Mouse (Mus musculus) spleen, adult 10 weeks (tissue): ENCODE data around the gene Tmem170. TPM values are rescaled to one million over a fixed set of nuclear protein-coding genes. Genes with fewer than 3 reads are reported as not detected.

Experiments
- polyA plus RNA-seq: library from polyadenylated mRNA; stranded (reverse); fragments of 350-450 nt; fragmentation: Illumina TruSeq; extraction: RNeasy Lipid Tissue Mini Kit (QIAGEN cat#74804); gene quantifications from one replicate; pipeline ENCODE4 v1.2.3, GENCODE M21; 2015; ENCODE audit warnings: low replicate concordance; ENCODE audit not compliant: insufficient read depth

Tmem170 gene
- 8.0 TPM for polyA plus RNA-seq

DNA sequence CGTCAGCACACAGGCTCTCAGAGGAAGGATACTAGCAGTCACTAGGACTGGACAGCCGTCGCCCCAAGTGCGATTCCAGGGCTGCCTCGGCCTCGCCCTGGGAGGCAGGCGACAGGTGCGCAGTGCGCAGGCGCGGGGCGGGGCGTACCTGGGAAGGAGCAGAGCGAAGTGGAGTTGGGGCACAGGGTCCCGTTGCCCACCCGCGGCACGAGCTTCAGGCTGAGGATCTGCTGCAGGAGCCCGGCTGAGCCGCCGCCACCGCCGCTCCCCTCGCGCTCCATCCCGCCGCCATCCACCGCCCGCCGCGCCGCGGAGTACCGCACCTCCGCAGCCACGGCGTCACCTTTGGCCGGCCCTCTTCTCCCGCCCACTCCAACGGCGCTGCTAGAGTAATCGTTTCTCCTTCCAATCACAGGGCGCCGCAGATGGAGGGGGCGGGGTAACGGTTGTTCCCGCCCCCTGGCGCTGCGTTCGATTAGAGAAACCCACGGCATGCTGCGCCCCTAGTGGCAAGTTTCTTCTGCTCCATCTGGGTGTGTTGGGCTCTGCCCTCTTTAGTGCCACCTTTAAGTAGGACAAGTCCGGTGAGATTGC, at the start of gene Tmem170:
Gene Tmem170 (minus strand): TSS at position 396 of the 594 bp plus-strand sequence.

DNA sequence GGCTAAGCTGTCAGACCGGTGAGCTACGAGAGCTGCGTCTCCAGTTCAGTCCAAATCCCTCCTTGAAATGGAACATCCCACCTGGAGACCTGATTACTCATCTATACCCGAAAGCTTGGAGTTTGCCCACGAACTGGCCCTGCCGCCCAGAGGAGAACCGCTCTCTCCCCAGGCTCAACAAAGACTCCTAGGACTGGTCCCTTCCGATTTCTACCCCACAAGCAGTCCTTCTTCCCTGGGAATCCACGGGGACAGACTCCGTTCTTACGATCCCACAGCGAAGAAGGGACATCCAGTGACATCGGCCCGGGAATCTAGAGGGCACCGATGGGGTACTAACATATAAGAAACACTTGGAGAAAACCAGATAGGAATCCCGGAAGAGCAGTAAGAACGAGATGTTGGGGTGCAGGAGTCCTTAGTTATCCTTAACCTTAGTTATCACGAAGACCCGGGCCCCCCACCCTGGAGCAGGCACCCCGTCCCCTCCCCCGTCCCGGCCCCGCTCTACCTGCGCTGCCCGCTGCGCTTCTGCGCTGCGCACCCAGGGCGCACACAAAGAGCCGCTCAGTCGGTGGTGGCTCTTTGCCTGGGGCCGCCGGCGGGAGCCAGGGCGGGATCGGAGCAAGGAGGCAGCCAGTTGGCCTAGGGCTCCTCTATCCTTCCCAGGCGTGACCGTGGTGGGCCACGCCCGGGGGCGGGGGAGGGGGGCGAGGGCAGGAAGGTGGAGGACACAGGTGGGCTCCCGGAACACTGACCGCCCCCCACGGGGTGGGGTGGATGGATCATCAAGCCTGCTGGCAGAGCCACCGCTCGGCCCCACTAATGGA, 33.3 kb upstream of the Tmem170 start, which contains the start of gene Chst5:
Gene Chst5 (minus strand): TSS at position 827 of the 830 bp plus-strand sequence.

DNA sequence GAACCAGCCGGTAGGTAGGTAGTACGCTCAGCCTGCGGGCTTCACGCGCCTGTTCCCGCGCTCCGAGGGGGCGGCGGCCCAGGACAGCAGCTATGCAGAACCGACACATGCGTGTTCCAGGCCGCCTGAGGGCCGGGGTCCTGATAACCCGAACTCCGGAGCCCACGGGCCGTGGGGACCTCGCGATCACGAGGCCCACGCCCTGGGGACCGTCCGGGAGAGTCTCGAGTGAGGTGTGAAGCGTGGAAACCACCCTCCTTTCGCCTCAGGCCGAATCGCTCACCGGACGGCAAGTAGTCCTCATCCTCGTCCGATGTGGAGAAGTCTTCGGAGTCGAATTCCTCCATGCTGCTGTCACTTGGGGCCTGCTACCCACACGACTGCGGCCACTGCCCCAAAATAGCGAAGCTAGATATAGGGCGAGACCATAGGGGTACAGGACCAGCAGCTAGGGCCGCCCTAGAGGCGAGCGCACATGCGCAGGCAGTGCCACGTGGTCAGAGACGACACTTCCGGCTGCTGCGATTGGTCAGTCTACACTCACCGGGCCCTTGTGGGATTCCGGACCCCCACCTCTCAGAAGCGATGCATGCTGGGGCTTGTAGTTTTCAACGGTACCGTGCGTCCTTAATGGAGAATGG, 22.6 kb downstream of the Tmem170 start, which contains the start of gene Cfdp1:
Gene Cfdp1 (minus strand): TSS at position 431 of the 641 bp plus-strand sequence.

Other genes with a start within 250 kb of the Tmem170 start
- 0.84 TPM for gene Ldhd, start 246.4 kb downstream of the Tmem170 start, polyA plus RNA-seq
- 28.5 TPM for gene Zfp1, start 233.3 kb downstream of the Tmem170 start, polyA plus RNA-seq
- 5.2 TPM for gene Ctrb1, start 185.7 kb downstream of the Tmem170 start, polyA plus RNA-seq
- 2.6 TPM for gene Bcar1, start 132.9 kb downstream of the Tmem170 start, polyA plus RNA-seq
- 127 TPM for gene Cfdp1, start 22.5 kb downstream of the Tmem170 start, polyA plus RNA-seq
- not detected for gene Chst5, start 33.7 kb upstream of the Tmem170 start, polyA plus RNA-seq
- 3.1 TPM for gene Tmem231, start 57.1 kb upstream of the Tmem170 start, polyA plus RNA-seq
- 222 TPM for gene Gabarapl2, start 64.0 kb upstream of the Tmem170 start, polyA plus RNA-seq
- gene Adat1, start 115.6 kb upstream of the Tmem170 start, polyA plus RNA-seq, result 10.1 TPM
- 77.7 TPM for gene Kars, start 134.6 kb upstream of the Tmem170 start, polyA plus RNA-seq
- gene Terf2ip, start 134.6 kb upstream of the Tmem170 start, polyA plus RNA-seq, result 13.3 TPM
- gene Gm6793, start 138.3 kb upstream of the Tmem170 start, polyA plus RNA-seq, result 0.50 TPM